Mouse (Mus musculus) bone marrow, adult 2 months (tissue): ENCODE data around the gene Hnrnpd.

ENCODE experiments used
- CTCF ChIP-seq: fragments of 200-500 bp; IDR thresholded peaks from 2 replicates; pipeline ENCODE4 v1.5.1; 2011; ENCODE audit warnings: low read length, control low read depth; ENCODE audit not compliant: control insufficient read depth, insufficient read depth
- POLR2A ChIP-seq: fragments of 200-500 bp; IDR thresholded peaks from 2 replicates; pipeline ENCODE4 v1.6.1; 2011; ENCODE audit warnings: low read depth, mild to moderate bottlenecking, control low read depth, low read length, borderline replicate concordance; ENCODE audit not compliant: control insufficient read depth

- TF ChIP-seq CTCF (no peak), POLR2A (no peak)
These were observed 3.7 kb downstream of the Hnrnpd start for GRCm38 (mm10) chr5:99975061-99975460.
